Mouse (Mus musculus) CH12.LX (cell line): Measurements from ENCODE around the gene Vps33b. TPM values are rescaled to one million over a fixed set of nuclear protein-coding genes. Genes with fewer than 3 reads are reported as not detected.

Source experiments
- DNase-seq: peaks from one replicate; pipeline ENCODE4 v3.0.0-alpha.2; 2013; ENCODE audit errors: extremely low read depth
- H3K27ac ChIP-seq: 2 replicates; pipeline ENCODE4 v1.5.1; 2012; ENCODE audit warnings: low read depth, mild to moderate bottlenecking, control low read depth, moderate library complexity; ENCODE audit not compliant: insufficient read depth
- H3K27me3 ChIP-seq: replicated peaks from 2 replicates; pipeline ENCODE3; 2012; ENCODE audit warnings: inconsistent platforms
- H3K36me3 ChIP-seq, 2 experiments: replicated peaks in 1 of 2; 2 replicates each; pipeline versions ENCODE3 to v1.6.1; 2012; ENCODE audit warnings: inconsistent platforms in 1 of 2, low read length in 1 of 2, mild to moderate bottlenecking in 1 of 2, mixed read lengths in 1 of 2, moderate library complexity in 1 of 2; ENCODE audit not compliant: control insufficient read depth in 1 of 2, insufficient read depth in 1 of 2
- H3K4me1 ChIP-seq, 2 experiments: 2 replicates each; pipeline ENCODE4 v1.6.1; 2012; ENCODE audit warnings: inconsistent platforms in 1 of 2, moderate library complexity in 1 of 2; ENCODE audit not compliant: insufficient read depth in 2 of 2, control insufficient read depth in 1 of 2
- H3K4me2 ChIP-seq: 2 replicates; pipeline ENCODE4 v1.6.1; 2012; ENCODE audit warnings: low read depth, mild to moderate bottlenecking, control low read depth; ENCODE audit not compliant: poor library complexity, insufficient read depth, severe bottlenecking
- H3K4me3 ChIP-seq, 3 experiments: fragments of 150-350 bp in 1 of 3; sonication (generic) in 1 of 3; replicated peaks in 1 of 3; 2 replicates each; pipeline versions ENCODE3 to v1.5.1; 2011 to 2012; ENCODE audit warnings: low read depth in 2 of 3, low read length in 2 of 3, mild to moderate bottlenecking in 2 of 3, moderate library complexity in 2 of 3, control low read depth in 1 of 3, improper control_type of control experiment in 1 of 3, inconsistent platforms in 1 of 3, mixed read lengths in 1 of 3; ENCODE audit not compliant: poor library complexity in 1 of 3
- H3K79me2 ChIP-seq: replicated peaks from 2 replicates; pipeline ENCODE4 v1.6.1; 2012; ENCODE audit warnings: mild to moderate bottlenecking, moderate library complexity; ENCODE audit not compliant: control insufficient read depth, poor library complexity, insufficient read depth, severe bottlenecking; ENCODE audit errors: extremely low read depth
- H3K9ac ChIP-seq: 2 replicates; pipeline ENCODE4 v1.6.1; 2012; ENCODE audit warnings: low read depth, mild to moderate bottlenecking, control low read depth, moderate library complexity; ENCODE audit not compliant: insufficient read depth
- H3K9me3 ChIP-seq: replicated peaks from 2 replicates; pipeline ENCODE3; 2012; ENCODE audit warnings: low read length, inconsistent platforms, mixed read lengths
- BHLHE40 ChIP-seq: IDR thresholded peaks from 2 replicates; pipeline ENCODE4 v1.6.1; 2011; ENCODE audit warnings: mild to moderate bottlenecking, low read depth, low read length, improper control_type of control experiment
- CTCF ChIP-seq, 2 experiments: IDR thresholded peaks in 1 of 2; conservative IDR thresholded peaks in 1 of 2; 2 replicates each; pipeline ENCODE4 v1.5.1; 2011 to 2012; ENCODE audit warnings: low read depth in 2 of 2, low read length in 2 of 2, improper control_type of control experiment in 1 of 2, inconsistent platforms in 1 of 2, mild to moderate bottlenecking in 1 of 2, moderate library complexity in 1 of 2
- HCFC1 ChIP-seq: IDR thresholded peaks from 2 replicates; pipeline ENCODE4 v1.6.1; 2012; ENCODE audit warnings: low read depth, mild to moderate bottlenecking, inconsistent platforms, low read length, improper control_type of control experiment
- KAT2A ChIP-seq: IDR thresholded peaks from 2 replicates; pipeline ENCODE4 v1.6.1; 2012; ENCODE audit warnings: low read length, improper control_type of control experiment, inconsistent platforms; ENCODE audit not compliant: insufficient replicate concordance
- MXI1 ChIP-seq: IDR thresholded peaks from 2 replicates; pipeline ENCODE4 v1.6.1; 2011; ENCODE audit warnings: mild to moderate bottlenecking, low read depth, low read length, improper control_type of control experiment
- MYC ChIP-seq: IDR thresholded peaks from 2 replicates; pipeline ENCODE4 v1.6.1; 2011; ENCODE audit warnings: low read depth, mild to moderate bottlenecking, improper control_type of control experiment, low read length
- NELFE ChIP-seq: IDR thresholded peaks from 2 replicates; pipeline ENCODE4 v1.6.1; 2011; ENCODE audit warnings: low read depth, low read length, improper control_type of control experiment
- NRF1 ChIP-seq: IDR thresholded peaks from 2 replicates; pipeline ENCODE4 v1.6.1; 2014; ENCODE audit warnings: low read depth, mild to moderate bottlenecking, inconsistent platforms, low read length, improper control_type of control experiment, moderate library complexity
- POLR2A ChIP-seq: IDR thresholded peaks from 2 replicates; pipeline ENCODE4 v1.6.1; 2011; ENCODE audit warnings: low read depth, mild to moderate bottlenecking, improper control_type of control experiment, low read length
- RAD21 ChIP-seq: IDR thresholded peaks from 2 replicates; pipeline ENCODE4 v1.6.1; 2011; ENCODE audit warnings: low read depth, mild to moderate bottlenecking, low read length, improper control_type of control experiment, moderate library complexity
- RCOR1 ChIP-seq: conservative IDR thresholded peaks from 2 replicates; pipeline ENCODE4 v1.6.1; 2012; ENCODE audit warnings: low read depth, mild to moderate bottlenecking, inconsistent platforms, low read length, improper control_type of control experiment
- SIN3A ChIP-seq: IDR thresholded peaks from 2 replicates; pipeline ENCODE4 v1.6.1; 2012; ENCODE audit warnings: low read length, improper control_type of control experiment, inconsistent platforms
- SMC3 ChIP-seq: IDR thresholded peaks from 2 replicates; pipeline ENCODE4 v1.6.1; 2011; ENCODE audit warnings: low read depth, low read length, improper control_type of control experiment
- TBP ChIP-seq: conservative IDR thresholded peaks from 2 replicates; pipeline ENCODE4 v1.6.1; 2011; ENCODE audit warnings: low read depth, low read length, improper control_type of control experiment
- USF2 ChIP-seq: conservative IDR thresholded peaks from 2 replicates; pipeline ENCODE4 v1.6.1; 2011; ENCODE audit warnings: low read depth, low read length, improper control_type of control experiment
- ZC3H11A ChIP-seq: IDR thresholded peaks from 2 replicates; pipeline ENCODE4 v1.6.1; 2012; ENCODE audit warnings: low read depth, mild to moderate bottlenecking, inconsistent platforms, low read length, improper control_type of control experiment
- ZMIZ1 ChIP-seq: IDR thresholded peaks from 2 replicates; pipeline ENCODE4 v1.6.1; 2012; ENCODE audit warnings: low read depth, mild to moderate bottlenecking, inconsistent platforms, low read length, improper control_type of control experiment
- dilution Hi-C: fragments of 300-500 bp; cut with MboI; formaldehyde crosslinking; loops from 2 replicates; pipeline ENCODE4 v1.14.3; 2020; ENCODE audit warnings: low sequenced_read_pairs; ENCODE audit not compliant: extremely low pct_unique_long_range_greater_than_20kb, extremely low pct_ligation_motif_present
- in situ Hi-C: fragments of 300-500 bp; cut with MboI; formaldehyde crosslinking; loops from 3 replicates; pipeline ENCODE4 v1.14.3; 2019; ENCODE audit warnings: low sequenced_read_pairs, low pct_ligation_motif_present, low pct_unique_long_range_greater_than_20kb, mixed read lengths
- polyA plus RNA-seq: library from polyadenylated mRNA; unstranded; fragments of >175 nt; gene quantifications from 2 replicates; pipeline ENCODE4 v1.2.1, GENCODE M21; 2012; ENCODE audit warnings: low read depth; ENCODE audit not compliant: insufficient read length
- total RNA-seq, 2 experiments: library from RNA; depleted of rRNA; stranded (reverse); fragments of 300-350 nt in 1 of 2; fragments of >200 nt in 1 of 2; gene quantifications; 2 replicates each; pipeline ENCODE4 v1.2.3; 2012 to 2014

Gene Vps33b
- total and polyA plus RNA-seq, 3 experiments = 15.5 to 23.2 (median 16.6) TPM

DNA sequence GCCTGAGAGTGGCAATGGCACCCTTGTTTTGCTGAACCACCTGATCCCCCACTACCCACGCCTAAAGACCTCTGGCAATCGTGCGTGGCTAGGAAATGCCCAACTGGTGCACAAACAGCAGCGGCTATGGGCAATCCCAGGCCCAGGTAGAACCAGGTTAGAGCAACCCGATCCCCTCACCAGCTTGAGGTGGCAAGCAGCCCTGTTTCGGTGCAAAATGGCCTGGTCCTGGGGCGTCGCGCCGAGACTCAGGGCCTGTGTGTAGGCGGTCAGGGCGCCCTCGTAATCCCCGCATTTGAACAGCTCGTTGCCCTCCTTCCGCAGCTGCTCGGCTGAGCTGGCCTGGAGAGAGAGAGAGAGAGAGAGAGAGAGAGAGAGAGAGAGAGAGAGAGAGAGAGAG, 69.9 kb downstream of the Vps33b start:
- dilution Hi-C loops = no loop called here
- in situ Hi-C loops = no loop called here
- H3K4me3 ChIP-seq = peak overlapping the region; percentile 47 to 87 (median 51)
- no peaks in the 10 kb centered on the region for H3K79me2 ChIP-seq
- TF ChIP-seq SIN3A (peak; percentile 40; the same call in 1 of the 2 replicates), USF2 (no peak), NELFE (no peak)
- peak overlapping the region; percentile 55 for H3K4me2 ChIP-seq
- peaks cover 28 to 41% of the 10 kb centered on the region in 2 experiments for H3K36me3 ChIP-seq
- peaks cover 16 to 45% of the 10 kb centered on the region in 2 experiments for H3K4me1 ChIP-seq
- no peak overlapping the region for H3K27ac ChIP-seq
- H3K9ac ChIP-seq = peak overlapping the region; percentile 43
- DNase-seq = no peak
- peaks cover 15% of the 10 kb centered on the region for H3K27me3 ChIP-seq
- H3K9me3 ChIP-seq = no peaks in the 10 kb centered on the region

GRCm38 (mm10) chr7:80339793-80340628, 70.6 kb downstream of the Vps33b start:
- peak; percentile 98 for DNase-seq
- H3K9me3 ChIP-seq = no peaks in the 10 kb centered on the region
- H3K27me3 ChIP-seq = peaks cover 15% of the 10 kb centered on the region
- H3K27ac ChIP-seq = peak overlapping the region; percentile 82
- peaks cover 21 to 35% of the 10 kb centered on the region in 2 experiments for H3K36me3 ChIP-seq
- H3K79me2 ChIP-seq = no peaks in the 10 kb centered on the region
- H3K9ac ChIP-seq = peak overlapping the region; percentile 67
- peak overlapping the region; percentile 63 to 87 (median 67) for H3K4me3 ChIP-seq
- in situ Hi-C loops = loop anchor here (5.0 kb wide), 1 partner anchor 37 kb away; no protein-coding TSS in a partner anchor
- TF ChIP-seq CTCF (conservative IDR thresholded peaks at IDR 0.05 in 1 of 2, IDR thresholded peaks at IDR 0.05 in 1 of 2; ENCODE audit: low read depth in 2 of 2, low read length in 2 of 2) = peak; percentile 15 to 84; a peak in 2 of 4 replicates
- TF ChIP-seq ZC3H11A = no peak
- TF ChIP-seq NELFE = peak; percentile 61; the same call in 1 of the 2 replicates
- peak; percentile 65 for TF ChIP-seq MXI1
- TF ChIP-seq RCOR1 = no peak
- 0 out of 2 replicates have a peak, but pooled peaks have one; percentile 8 for TF ChIP-seq MYC
- TF ChIP-seq SMC3 = peak; percentile 31
- TF ChIP-seq KAT2A = no peak
- TF ChIP-seq NRF1 = peak; percentile 99
- TF ChIP-seq BHLHE40 = no peak
- peak; percentile 79 for TF ChIP-seq POLR2A
- 0 out of 2 replicates have a peak, but pooled peaks have one; percentile 50 for TF ChIP-seq ZMIZ1
- TF ChIP-seq HCFC1 = no peak
- peak; percentile 17 for TF ChIP-seq RAD21
- TF ChIP-seq TBP = 0 out of 2 replicates have a peak, but pooled peaks have one; percentile 16
- H3K4me2 ChIP-seq = peak overlapping the region; percentile 88
- H3K4me1 ChIP-seq = peaks cover 16 to 45% of the 10 kb centered on the region in 2 experiments
- dilution Hi-C loops = no loop called here
